Mouse (Mus musculus): Measurements from ENCODE around the gene Olfr1328. TPM values are rescaled to one million over a fixed set of nuclear protein-coding genes. Genes with fewer than 3 reads are reported as not detected.

Olfr1328 gene
- polyA plus RNA-seq, 1 experiment from 2014 or later = not detected

GRCm38 (mm10) chr4:118888297-118888696 lies 50.1 kb downstream of the Olfr1328 start, which contains the start of gene Olfr1330:
Gene Olfr1330, plus strand, starts transcription at chr4:118888597.
- H3K4me3 ChIP-seq (ENCODE audit: low read depth, low read length) = no peak within 1 kb of the TSS
- H3K27ac ChIP-seq (ENCODE audit: low read depth, low read length) = no peak within 1 kb of the TSS
- H3K9me3 ChIP-seq (ENCODE audit: control insufficient read depth, low read length) = no peaks in the 10 kb centered on the region
- no peaks in the 10 kb centered on the region for H3K27me3 ChIP-seq (replicated peaks; ENCODE audit: control insufficient read depth, insufficient read depth, low read length)
- H3K4me1 ChIP-seq (replicated peaks; ENCODE audit: control insufficient read depth, insufficient read depth, low read length) = no peaks in the 10 kb centered on the region
- no peaks in the 10 kb centered on the region for H3K36me3 ChIP-seq (ENCODE audit: control insufficient read depth, insufficient read depth, low read length)
- DNase-seq (ENCODE audit: low spot score) (no peak), ATAC-seq (replicated peaks; ENCODE audit: low FRiP score) (no peak)
- H3K4me2 ChIP-seq = no peak within 1 kb of the TSS
- H3K9ac ChIP-seq (ENCODE audit: low read depth, low read length) = no peak within 1 kb of the TSS
- 82% methylated on average over 1 of the region's 1 CpGs for WGBS

Other genes with a start within 250 kb of the Olfr1328 start
- not detected in 2 replicates for gene Olfr1342, start 245.9 kb downstream of the Olfr1328 start, polyA plus RNA-seq (2014; fragmentation: Nextera tagmentation; extraction: Ambion mirVana)
- gene Olfr1341, start 235.1 kb downstream of the Olfr1328 start, polyA plus RNA-seq (2014; fragmentation: Nextera tagmentation; extraction: Ambion mirVana) = not detected in 2 replicates
- not detected in 2 replicates for gene Olfr1340, start 218.5 kb downstream of the Olfr1328 start, polyA plus RNA-seq (2014; fragmentation: Nextera tagmentation; extraction: Ambion mirVana)
- not detected in 2 replicates for gene Olfr1339, start 206.4 kb downstream of the Olfr1328 start, polyA plus RNA-seq (2014; fragmentation: Nextera tagmentation; extraction: Ambion mirVana)
- gene Olfr1338, start 179.9 kb downstream of the Olfr1328 start, polyA plus RNA-seq (2014; fragmentation: Nextera tagmentation; extraction: Ambion mirVana) = not detected in 2 replicates
- not detected in 2 replicates for gene Olfr1337, start 156.0 kb downstream of the Olfr1328 start, polyA plus RNA-seq (2014; fragmentation: Nextera tagmentation; extraction: Ambion mirVana)
- gene Olfr1335, start 128.7 kb downstream of the Olfr1328 start, polyA plus RNA-seq (2014; fragmentation: Nextera tagmentation; extraction: Ambion mirVana) = not detected in 2 replicates
- gene Olfr1333, start 102.3 kb downstream of the Olfr1328 start, polyA plus RNA-seq (2014; fragmentation: Nextera tagmentation; extraction: Ambion mirVana) = not detected in 2 replicates
- not detected in 2 replicates for gene Olfr1331, start 74.0 kb downstream of the Olfr1328 start, polyA plus RNA-seq (2014; fragmentation: Nextera tagmentation; extraction: Ambion mirVana)
- gene Olfr1330, start 50.0 kb downstream of the Olfr1328 start, polyA plus RNA-seq (2014; fragmentation: Nextera tagmentation; extraction: Ambion mirVana) = not detected in 2 replicates
- gene Olfr1329, start 21.1 kb downstream of the Olfr1328 start, polyA plus RNA-seq (2014; fragmentation: Nextera tagmentation; extraction: Ambion mirVana) = not detected in 2 replicates
- gene Lao1, start 23.0 kb upstream of the Olfr1328 start, polyA plus RNA-seq (2014; fragmentation: Nextera tagmentation; extraction: Ambion mirVana) = not detected in 2 replicates
- gene Slc2a1, start 170.1 kb upstream of the Olfr1328 start, polyA plus RNA-seq (2014; fragmentation: Nextera tagmentation; extraction: Ambion mirVana) = 150 and 153 TPM in 2 replicates
- 5.4 and 8.1 TPM in 2 replicates for gene Zfp691, start 235.6 kb upstream of the Olfr1328 start, polyA plus RNA-seq (2014; fragmentation: Nextera tagmentation; extraction: Ambion mirVana)